Mouse (Mus musculus) heart, adult 9 months (tissue): ENCODE results near the gene Hist1h1t.
"Not testable (repeated sequence)": the region's sequence is repeated elsewhere in the genome, so short reads cannot be mapped to it uniquely, and the experiment has no call there.

Experiments
- DNase-seq, 2 experiments: peaks; one replicate each; pipeline ENCODE4 v3.0.0; 2022; ENCODE audit warnings: low spot score in 2 of 2

The Hist1h1t gene

DNA sequence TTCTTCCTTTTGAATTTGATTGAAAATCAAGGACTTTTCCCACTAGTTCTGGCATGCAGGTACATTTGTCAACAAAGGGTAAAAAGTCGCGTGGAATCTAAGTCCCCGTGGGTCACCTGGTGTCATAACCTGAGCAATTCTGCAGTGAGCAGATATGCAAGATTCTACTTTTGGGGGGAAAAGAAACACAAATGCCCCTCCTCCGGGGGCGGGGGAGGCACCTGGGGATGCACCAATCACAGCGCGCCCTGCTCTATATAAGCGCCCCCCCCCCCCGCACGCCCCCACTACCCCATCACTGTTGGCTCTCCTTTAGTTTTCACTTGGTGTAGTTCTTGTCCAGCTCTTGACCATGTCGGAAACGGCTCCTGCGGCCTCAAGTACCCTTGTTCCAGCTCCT lies at the start of gene Hist1h1t:
TSS of gene Hist1h1t (plus strand) at position 301 of the 400 bp plus-strand sequence.
- no peak for DNase-seq

- DNase-seq: no peak
Measured at GRCm38 (mm10) chr13:23659636-23660366, 35.8 kb upstream of the Hist1h1t start.

- DNase-seq: no peak
Measured at GRCm38 (mm10) chr13:23662536-23662935, 33.1 kb upstream of the Hist1h1t start.

DNA sequence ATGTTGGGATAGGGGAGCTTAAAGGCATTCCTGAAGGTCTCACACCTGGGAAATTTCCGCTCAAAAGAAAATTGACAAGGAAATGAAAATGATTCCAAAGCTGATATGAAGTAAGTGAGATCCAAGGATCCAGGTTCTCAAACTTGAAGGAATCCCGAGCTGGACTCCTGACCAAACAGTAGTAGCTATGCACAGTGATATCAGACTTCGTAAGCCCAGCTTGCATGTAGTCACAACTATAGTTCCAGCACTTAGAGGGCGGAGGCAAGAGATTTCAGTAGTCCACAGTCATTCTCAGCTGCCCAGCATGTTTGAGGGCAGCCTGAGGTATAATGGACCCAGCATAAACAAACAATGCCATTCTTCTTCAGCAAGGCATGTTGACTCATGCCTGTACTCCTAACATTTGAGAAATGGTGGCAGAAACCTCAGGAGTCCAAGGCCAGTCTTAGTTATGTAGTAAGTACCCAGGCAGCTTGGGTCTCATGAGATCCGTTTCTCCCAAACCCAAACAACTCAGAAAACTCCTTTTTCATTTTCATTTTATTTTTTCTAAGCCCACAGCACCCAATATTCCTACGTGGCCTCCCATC lies 13.5 kb upstream of the Hist1h1t start:
- DNase-seq: no peak

DNA sequence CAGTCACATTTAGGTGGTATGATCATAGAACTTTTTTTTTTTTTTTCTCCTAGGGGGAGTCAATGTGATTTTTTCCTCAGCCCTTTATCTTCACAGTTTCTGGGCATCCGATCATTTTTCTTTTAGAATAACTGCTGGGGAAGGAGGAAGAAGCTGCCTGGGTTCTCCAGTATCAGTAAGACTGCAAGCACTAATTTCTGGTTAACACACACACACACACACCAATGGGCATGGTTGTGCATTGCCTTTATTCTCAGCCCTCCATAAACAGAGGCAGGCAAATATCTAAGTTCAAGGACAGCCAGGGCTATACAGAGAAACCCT lies 13.0 kb upstream of the Hist1h1t start:
- DNase-seq: no peak

GRCm38 (mm10) chr13:23682947-23683754 lies 12.5 kb upstream of the Hist1h1t start:
- DNase-seq: not testable (repeated sequence)

- DNase-seq: peak; percentile 94 to 99
Measured at GRCm38 (mm10) chr13:23683755-23684281, 11.8 kb upstream of the Hist1h1t start, which contains the start of the genes Hist1h2ac and Hist1h2bc. Hist1h2ac (minus strand) TSS chr13:23683948. Hist1h2bc (plus strand) TSS chr13:23684199.

- DNase-seq: peak; percentile 57 to 80
Measured at GRCm38 (mm10) chr13:23684295-23684945, 11.2 kb upstream of the Hist1h1t start.

GRCm38 (mm10) chr13:23685121-23685861 lies 10.3 kb upstream of the Hist1h1t start:
- peak; percentile 25 to 29 for DNase-seq

DNA sequence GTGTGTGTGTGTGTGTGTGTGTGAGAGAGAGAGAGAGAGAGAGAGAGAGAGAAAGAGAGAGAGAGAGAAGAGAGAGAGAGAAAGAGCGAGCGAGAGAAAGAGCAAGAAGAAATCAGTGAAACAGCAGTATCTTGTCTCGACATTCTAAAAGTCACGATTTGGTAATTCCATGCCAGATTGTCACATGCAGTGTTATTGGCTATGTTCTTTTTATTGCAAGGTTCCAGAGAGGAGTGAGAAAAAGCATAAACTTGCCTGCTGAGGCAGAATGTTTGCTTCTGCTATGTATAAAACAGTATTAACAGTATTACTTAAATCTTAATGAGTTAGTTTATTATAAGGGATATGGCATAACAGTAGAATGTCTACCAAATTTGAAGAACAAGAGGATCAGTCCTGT lies 9.6 kb upstream of the Hist1h1t start:
- DNase-seq: no peak

DNA sequence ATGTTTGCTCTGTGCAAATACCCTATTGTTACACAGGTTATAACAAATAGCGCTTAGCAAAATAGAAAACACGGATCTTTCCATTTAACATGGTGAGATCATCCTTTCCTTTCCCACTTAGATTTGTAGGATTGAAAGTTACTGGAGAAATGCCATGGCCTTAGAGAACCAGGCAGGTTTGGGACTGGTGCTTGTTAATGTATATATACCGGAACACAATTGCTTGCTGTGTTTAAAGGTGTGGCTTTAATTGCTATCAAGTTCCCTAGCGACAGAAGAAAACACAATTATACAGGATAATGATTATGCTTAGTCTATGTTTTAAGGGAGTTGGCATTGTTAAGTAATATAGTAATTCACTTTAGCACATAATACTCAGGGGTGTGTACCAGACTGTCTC lies 8.4 kb upstream of the Hist1h1t start:
- no peak for DNase-seq

DNA sequence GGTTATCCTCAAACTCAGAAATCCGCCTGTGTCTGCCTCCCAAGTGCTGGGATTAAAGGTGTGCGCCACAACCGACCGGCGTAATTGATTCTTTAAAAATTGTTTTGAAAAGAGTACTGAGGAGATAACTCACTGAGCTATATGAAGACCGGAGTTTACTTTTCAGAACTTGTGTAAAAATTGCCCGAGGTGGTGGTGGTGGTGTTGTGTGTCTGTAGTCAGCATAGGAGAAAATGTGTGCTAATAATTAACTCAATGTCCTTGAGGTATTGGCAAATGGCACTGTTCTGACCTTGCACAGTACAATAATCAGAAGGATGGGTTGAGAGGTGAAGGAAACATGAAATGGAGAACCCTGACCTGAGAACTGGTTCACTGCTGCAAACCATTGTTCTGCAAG lies 7.7 kb upstream of the Hist1h1t start:
- DNase-seq: no peak

- DNase-seq: no peak
Measured at GRCm38 (mm10) chr13:23688956-23689355, 6.7 kb upstream of the Hist1h1t start.

DNA sequence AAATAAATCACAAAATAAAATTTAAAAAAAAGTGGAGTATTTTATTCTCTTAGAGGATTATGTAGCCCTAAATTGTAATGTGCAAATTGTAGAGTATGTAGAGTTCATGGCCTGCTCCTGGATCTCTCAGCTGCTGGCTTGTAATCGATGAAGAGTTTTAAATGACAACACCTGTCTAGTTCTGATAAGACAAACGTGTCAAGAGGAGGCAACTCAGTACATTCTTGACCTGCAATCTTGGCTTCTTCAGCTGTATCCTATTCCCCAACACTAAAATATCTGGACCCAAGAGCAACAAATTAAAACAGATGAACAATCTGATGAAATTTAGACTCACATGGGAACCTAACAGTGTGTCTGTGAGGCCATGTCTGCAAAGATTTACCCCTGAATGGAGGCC lies 6.2 kb upstream of the Hist1h1t start:
- no peak for DNase-seq

- no peak for DNase-seq
Measured at GRCm38 (mm10) chr13:23693856-23694440, 1.7 kb upstream of the Hist1h1t start.

- DNase-seq: no peak
Measured at GRCm38 (mm10) chr13:23694956-23695355, 658 bp upstream of the Hist1h1t start.

- no peak for DNase-seq
Measured at GRCm38 (mm10) chr13:23696061-23696474, 454 bp downstream of the Hist1h1t start.

DNA sequence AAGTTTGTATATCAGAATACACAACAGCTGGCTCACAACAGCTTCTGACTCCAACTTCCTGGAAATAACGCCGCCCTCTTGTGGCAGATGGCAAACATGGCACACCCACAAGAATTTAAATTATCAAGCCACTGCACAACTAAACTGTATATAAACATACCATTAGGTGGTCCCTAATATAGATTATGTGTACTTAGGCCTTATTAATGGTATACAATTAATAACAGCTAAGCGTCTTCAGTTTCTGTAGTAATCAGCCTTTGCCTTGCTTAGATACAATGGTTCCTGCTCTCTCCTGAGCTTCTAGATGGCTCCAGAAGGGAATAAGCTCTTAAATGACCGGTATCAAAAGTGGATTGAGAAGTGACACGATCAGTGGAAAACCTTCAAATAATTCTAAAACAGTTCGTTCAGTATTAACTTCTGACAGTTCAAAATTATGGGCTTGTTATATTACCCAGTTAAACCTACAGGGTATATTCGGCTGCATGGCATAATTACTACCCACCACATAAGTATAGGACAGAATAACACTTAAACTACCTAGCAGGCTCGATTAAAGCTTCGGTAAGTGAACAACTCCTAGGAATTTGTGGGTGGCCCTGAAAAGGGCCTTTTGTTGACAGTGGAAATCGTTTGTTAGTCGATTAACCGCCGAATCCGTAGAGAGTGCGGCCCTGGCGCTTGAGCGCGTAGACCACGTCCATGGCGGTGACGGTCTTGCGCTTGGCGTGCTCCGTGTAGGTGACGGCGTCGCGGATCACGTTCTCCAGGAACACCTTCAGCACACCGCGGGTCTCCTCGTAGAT lies 2.1 kb downstream of the Hist1h1t start:
- DNase-seq: peak in 1 of 2 experiments; percentile 48

- peak; percentile 99 to 100 for DNase-seq
Measured at GRCm38 (mm10) chr13:23698300-23698693, 2.7 kb downstream of the Hist1h1t start, which contains the start of gene Hist1h4c. Hist1h4c (minus strand) TSS chr13:23698454.

GRCm38 (mm10) chr13:23698996-23699395 lies 3.4 kb downstream of the Hist1h1t start:
- no peak for DNase-seq
